Mouse (Mus musculus) liver, embryonic 11.5 days (tissue): ENCODE results near the gene Gm10837. TPM values are rescaled to one million over a fixed set of nuclear protein-coding genes. Genes with fewer than 3 reads are reported as not detected.

ENCODE experiments used
- ATAC-seq: fragments of 200-750 bp; cut with Nextera tagmentation; replicated peaks from 2 replicates; pipeline ENCODE4 v1.8.0; 2017; ENCODE audit warnings: moderate number of reproducible peaks, mild to moderate bottlenecking, moderate TSS enrichment, moderate library complexity; ENCODE audit not compliant: low FRiP score
- DNase-seq: peaks from one replicate; pipeline ENCODE4 v3.0.0-alpha.2; 2017; ENCODE audit warnings: low spot score
- H3K27ac ChIP-seq: fragments of 300-500 bp; sonication (generic); 2 replicates; pipeline ENCODE4 v1.5.1; 2014; ENCODE audit warnings: mild to moderate bottlenecking, low read depth, low read length, control low read depth
- H3K27me3 ChIP-seq: fragments of 300-500 bp; sonication (generic); replicated peaks from 2 replicates; pipeline ENCODE4 v1.6.1; 2014; ENCODE audit warnings: low read length, mixed read lengths; ENCODE audit not compliant: control insufficient read depth, insufficient read depth
- H3K36me3 ChIP-seq: fragments of 300-500 bp; sonication (generic); 2 replicates; pipeline ENCODE4 v1.6.1; 2014; ENCODE audit warnings: mild to moderate bottlenecking, low read length, moderate library complexity, mixed read lengths; ENCODE audit not compliant: control insufficient read depth, insufficient read depth
- H3K4me1 ChIP-seq: fragments of 300-500 bp; sonication (generic); replicated peaks from 2 replicates; pipeline ENCODE4 v1.6.1; 2014; ENCODE audit warnings: low read length, mixed read lengths; ENCODE audit not compliant: control insufficient read depth, insufficient read depth
- H3K4me2 ChIP-seq: fragments of 300-500 bp; sonication (generic); 2 replicates; pipeline ENCODE4 v1.6.1; 2014; ENCODE audit warnings: mild to moderate bottlenecking, control low read depth, moderate library complexity
- H3K4me3 ChIP-seq: fragments of 300-500 bp; sonication (generic); 2 replicates; pipeline ENCODE4 v1.5.1; 2014; ENCODE audit warnings: low read depth, low read length, control low read depth
- H3K9ac ChIP-seq: fragments of 300-500 bp; sonication (generic); 2 replicates; pipeline ENCODE4 v1.6.1; 2014; ENCODE audit warnings: low read depth, low read length, control low read depth
- H3K9me3 ChIP-seq: fragments of 300-500 bp; sonication (generic); 2 replicates; pipeline ENCODE4 v1.6.1; 2016; ENCODE audit warnings: low read length, inconsistent platforms, mixed read lengths; ENCODE audit not compliant: control insufficient read depth
- WGBS: fragments of 180-500 bp; shearing (Covaris S2); extraction: QIAGEN DNeasy Blood & Tissue Kit; methylation state at CpG from one replicate; pipeline ENCODE4 v1.1.7; 2014; 5-methylcytosine and 5-hydroxymethylcytosine counted together
- polyA plus RNA-seq: library from polyadenylated mRNA; unstranded; fragments of >200 nt; fragmentation: Nextera tagmentation; extraction: Ambion mirVana; gene quantifications from 2 replicates; pipeline ENCODE4 v1.2.1, GENCODE M21; 2014

Gm10837 gene
- polyA plus RNA-seq, 1 experiment from 2014 or later: not detected

GRCm38 (mm10) chr14:122487366-122487765 lies 3.0 kb upstream of the Gm10837 start:
- ATAC-seq (no peak), DNase-seq (no peak)
- Histone ChIP-seq H3K4me1 (0 out of 2 replicates have a peak, but pooled peaks cover 2% of the 10 kb centered on the region), H3K27ac (no peak overlapping the region), H3K9ac (no peak overlapping the region), H3K4me3 (no peak overlapping the region), H3K4me2 (no peak overlapping the region), H3K36me3 (no peaks in the 10 kb centered on the region), H3K9me3 (no peaks in the 10 kb centered on the region), H3K27me3 (peaks cover 83% of the 10 kb centered on the region)
- 10% methylated on average over 5 of the region's 5 CpGs for WGBS

DNA sequence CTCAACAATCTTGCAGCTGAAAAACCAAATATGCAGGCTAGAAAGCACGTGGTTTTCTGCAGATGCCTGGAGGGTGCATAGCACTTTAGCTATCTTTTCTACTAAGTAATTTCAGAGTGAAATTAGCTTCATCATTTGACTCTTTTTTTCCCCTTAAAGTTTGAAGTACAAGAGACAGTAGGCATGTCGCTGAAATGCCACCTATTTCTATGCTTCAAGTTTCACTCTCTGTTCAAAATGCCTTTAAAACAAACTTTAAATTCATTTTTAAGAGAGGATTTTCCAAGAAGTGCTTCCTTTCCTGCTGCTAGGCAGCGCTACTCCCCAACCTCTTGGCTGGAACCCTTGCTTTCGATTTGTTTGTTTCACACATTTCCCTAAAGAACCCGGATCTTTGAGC lies 1.3 kb upstream of the Gm10837 start:
- Histone ChIP-seq H3K4me2 (no peak overlapping the region), H3K4me3 (no peak overlapping the region), H3K9ac (no peak overlapping the region), H3K27me3 (peaks cover 80% of the 10 kb centered on the region), H3K4me1 (0 out of 2 replicates have a peak, but pooled peaks cover 2% of the 10 kb centered on the region), H3K27ac (no peak overlapping the region), H3K36me3 (no peaks in the 10 kb centered on the region), H3K9me3 (no peaks in the 10 kb centered on the region)
- ATAC-seq: no peak
- DNase-seq: no peak
- WGBS: 1% methylated on average over 5 of the region's 5 CpGs

DNA sequence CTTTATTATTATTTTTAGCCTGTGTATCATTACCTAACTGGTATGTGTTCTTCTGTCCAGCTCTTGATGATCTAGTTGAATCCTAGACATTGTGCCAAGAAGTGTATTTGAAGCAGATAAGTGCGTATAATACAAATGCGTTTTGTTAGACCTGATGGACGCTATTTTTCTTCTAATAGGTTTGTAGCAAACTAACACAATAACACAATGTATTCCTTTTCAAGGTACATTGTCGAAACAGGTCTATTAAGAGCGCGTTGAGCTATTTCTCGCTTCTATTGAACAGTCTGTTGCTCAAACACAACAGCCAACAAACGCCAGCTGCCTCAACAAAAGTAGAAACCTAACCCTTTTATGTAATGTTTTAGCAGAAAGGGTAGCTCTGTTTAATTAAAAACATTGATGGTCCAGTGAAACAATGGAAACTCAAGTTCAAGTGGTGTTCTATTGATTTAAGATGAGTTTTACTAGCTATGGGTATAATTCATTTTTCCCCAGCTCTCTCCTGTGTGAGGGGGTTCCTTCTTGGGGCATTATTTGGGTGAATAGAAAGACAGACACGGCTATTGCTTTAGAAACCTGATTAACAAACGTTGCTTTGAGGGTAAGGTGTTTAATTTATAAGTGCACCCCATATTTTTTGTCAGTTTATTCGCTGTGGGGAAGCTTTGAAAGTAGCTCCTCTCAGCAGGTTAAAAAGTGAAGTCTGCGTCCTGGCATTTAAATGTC lies 536 bp upstream of the Gm10837 start:
- 5% methylated on average over 12 of the region's 12 CpGs for WGBS
- Histone ChIP-seq H3K27ac (no peak overlapping the region), H3K36me3 (no peaks in the 10 kb centered on the region), H3K4me3 (no peak overlapping the region), H3K4me2 (no peak overlapping the region), H3K27me3 (peaks cover 72% of the 10 kb centered on the region), H3K9ac (no peak overlapping the region), H3K9me3 (no peaks in the 10 kb centered on the region), H3K4me1 (0 out of 2 replicates have a peak, but pooled peaks cover 2% of the 10 kb centered on the region)
- ATAC-seq: no peak
- DNase-seq: no peak

DNA sequence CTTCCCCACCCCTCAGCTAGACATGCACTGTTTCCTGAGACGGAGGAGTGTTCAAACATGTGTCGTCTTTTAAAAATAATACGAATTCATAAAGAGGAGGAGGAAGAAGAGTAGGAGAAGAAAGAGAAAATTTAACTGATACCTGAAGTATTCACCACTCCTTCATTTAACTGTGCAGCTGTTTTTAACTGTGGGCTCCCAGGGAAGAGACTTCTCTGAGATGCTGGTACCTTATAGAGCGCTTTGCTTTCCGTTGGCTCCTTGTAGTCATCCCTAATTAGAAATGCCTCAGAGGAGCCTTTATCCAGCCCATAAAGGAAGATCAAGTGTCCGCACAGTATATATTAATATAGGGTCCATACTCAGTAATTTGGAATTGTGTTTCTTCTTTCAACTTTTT lies 1.1 kb downstream of the Gm10837 start:
- DNase-seq (no peak), ATAC-seq (no peak)
- H3K27ac ChIP-seq: no peak overlapping the region
- 0 out of 2 replicates have a peak, but pooled peaks cover 2% of the 10 kb centered on the region for H3K4me1 ChIP-seq
- H3K4me3 ChIP-seq: no peak overlapping the region
- no peaks in the 10 kb centered on the region for H3K36me3 ChIP-seq
- H3K9ac ChIP-seq: no peak overlapping the region
- WGBS: 69% methylated on average over 6 of the region's 6 CpGs
- H3K9me3 ChIP-seq: no peaks in the 10 kb centered on the region
- H3K27me3 ChIP-seq: peaks cover 56% of the 10 kb centered on the region
- no peak overlapping the region for H3K4me2 ChIP-seq

GRCm38 (mm10) chr14:122492015-122492414 lies 1.6 kb downstream of the Gm10837 start:
- no peak overlapping the region for H3K9ac ChIP-seq
- H3K4me2 ChIP-seq: no peak overlapping the region
- H3K27me3 ChIP-seq: peaks cover 54% of the 10 kb centered on the region
- no peak for ATAC-seq
- H3K9me3 ChIP-seq: no peaks in the 10 kb centered on the region
- DNase-seq: no peak
- H3K4me3 ChIP-seq: no peak overlapping the region
- no peak overlapping the region for H3K27ac ChIP-seq
- WGBS: 62% methylated on average over 1 of the region's 1 CpGs
- no peaks in the 10 kb centered on the region for H3K36me3 ChIP-seq
- 0 out of 2 replicates have a peak, but pooled peaks cover 2% of the 10 kb centered on the region for H3K4me1 ChIP-seq

DNA sequence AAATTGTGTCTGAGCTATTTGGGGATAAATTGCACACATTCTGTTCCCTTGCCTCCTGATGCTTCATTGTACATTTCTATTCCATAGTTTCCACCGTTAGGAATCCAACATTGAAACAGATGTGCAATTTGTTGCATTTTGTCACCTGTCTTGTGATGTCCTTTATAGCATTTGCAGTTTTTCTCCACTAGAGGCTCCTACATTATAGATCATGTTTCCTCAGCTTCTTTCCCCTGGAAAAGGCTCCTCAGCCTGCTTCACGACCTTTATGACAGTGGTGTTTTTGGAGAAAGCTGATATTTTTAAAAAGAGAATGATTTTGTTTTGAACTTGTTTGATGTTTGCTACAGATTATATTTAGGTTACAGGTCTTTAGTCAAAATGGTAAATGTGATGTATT lies 18.7 kb downstream of the Gm10837 start:
- ATAC-seq (no peak), DNase-seq (no peak)
- H3K27me3 ChIP-seq: no peaks in the 10 kb centered on the region
- H3K36me3 ChIP-seq: no peaks in the 10 kb centered on the region
- no peaks in the 10 kb centered on the region for H3K4me1 ChIP-seq
- H3K4me2 ChIP-seq: no peak overlapping the region
- no peak overlapping the region for H3K9ac ChIP-seq
- no peak overlapping the region for H3K4me3 ChIP-seq
- H3K9me3 ChIP-seq: no peaks in the 10 kb centered on the region
- WGBS: 29% methylated on average over 2 of the region's 2 CpGs
- no peak overlapping the region for H3K27ac ChIP-seq

DNA sequence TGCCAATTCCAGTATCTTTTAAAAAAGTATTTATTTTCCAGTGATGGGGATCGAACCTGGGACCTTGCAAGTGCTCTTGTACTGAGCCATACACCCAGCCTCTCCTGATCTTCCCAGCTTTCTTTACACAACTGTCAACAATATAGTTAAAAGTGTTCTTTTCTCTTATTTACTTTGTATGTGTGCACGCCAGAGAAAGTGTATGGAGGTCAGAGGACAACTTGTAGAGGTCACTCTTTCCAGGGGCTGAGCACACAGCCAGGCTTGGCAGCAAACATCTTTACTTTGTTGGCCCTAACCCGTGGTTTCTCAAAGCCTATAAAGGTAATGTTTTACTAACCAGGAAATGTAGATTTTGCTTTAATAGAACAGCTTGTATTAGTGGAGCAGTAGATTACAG lies 21.1 kb downstream of the Gm10837 start:
- Histone ChIP-seq H3K36me3 (no peaks in the 10 kb centered on the region), H3K4me3 (no peak overlapping the region), H3K9me3 (no peaks in the 10 kb centered on the region), H3K4me1 (no peaks in the 10 kb centered on the region), H3K9ac (no peak overlapping the region), H3K27me3 (no peaks in the 10 kb centered on the region), H3K4me2 (no peak overlapping the region), H3K27ac (no peak overlapping the region)
- ATAC-seq (no peak), DNase-seq (no peak)
- 51% methylated on average over 3 of the region's 3 CpGs for WGBS

DNA sequence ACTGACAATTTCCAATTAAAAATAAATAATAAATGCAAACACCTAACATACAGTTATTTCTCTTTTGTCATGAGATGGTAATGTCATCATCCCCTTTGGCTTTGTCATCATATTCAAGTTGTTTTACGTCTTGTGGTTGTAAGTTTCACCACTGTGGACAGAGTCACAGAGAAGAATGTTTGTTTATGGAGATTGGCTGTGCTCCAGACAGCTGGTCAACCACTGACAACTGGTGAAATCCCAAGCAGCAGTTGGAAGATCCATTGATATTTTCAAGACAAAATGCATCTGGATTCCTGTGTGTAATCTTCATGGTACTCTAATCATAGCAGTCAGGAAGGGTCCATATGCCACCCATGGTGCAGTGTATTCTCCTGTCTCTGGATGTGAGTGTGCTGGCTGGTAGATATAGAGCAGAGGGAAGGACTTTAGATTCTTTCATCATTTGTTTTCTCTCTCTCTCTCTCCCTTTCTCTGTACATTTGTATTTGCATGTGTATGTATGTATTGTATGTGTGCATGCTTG lies 23.2 kb downstream of the Gm10837 start:
- H3K4me3 ChIP-seq: no peak overlapping the region
- no peaks in the 10 kb centered on the region for H3K9me3 ChIP-seq
- H3K4me2 ChIP-seq: no peak overlapping the region
- DNase-seq (no peak), ATAC-seq (no peak)
- H3K4me1 ChIP-seq: no peaks in the 10 kb centered on the region
- no peak overlapping the region for H3K9ac ChIP-seq
- no peaks in the 10 kb centered on the region for H3K36me3 ChIP-seq
- WGBS: 55% methylated on average over 1 of the region's 1 CpGs
- no peaks in the 10 kb centered on the region for H3K27me3 ChIP-seq
- H3K27ac ChIP-seq: no peak overlapping the region

DNA sequence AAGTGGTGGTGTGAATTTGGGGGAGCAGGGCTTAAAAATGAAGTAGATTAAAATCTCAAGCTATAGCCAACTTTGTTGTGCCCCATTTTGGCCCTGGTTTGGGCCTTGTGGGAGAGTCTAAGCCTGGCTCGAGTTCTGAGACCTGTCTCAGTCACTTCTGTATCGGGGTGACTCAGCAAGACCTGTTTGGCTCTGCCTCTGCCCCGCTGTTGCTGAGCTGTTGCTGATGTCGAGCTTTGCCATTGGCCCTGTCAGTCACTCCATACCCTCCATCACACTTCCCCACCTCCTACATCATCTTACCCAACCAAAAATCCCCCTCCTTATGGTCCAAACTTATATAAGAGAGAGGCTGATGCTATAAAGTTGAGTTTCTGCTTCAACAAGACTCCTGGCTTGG lies 38.1 kb downstream of the Gm10837 start:
- DNase-seq (no peak), ATAC-seq (no peak)
- Histone ChIP-seq H3K9me3 (no peaks in the 10 kb centered on the region), H3K36me3 (no peaks in the 10 kb centered on the region), H3K4me3 (no peak overlapping the region), H3K27ac (no peak overlapping the region), H3K9ac (no peak overlapping the region), H3K27me3 (no peaks in the 10 kb centered on the region), H3K4me1 (no peaks in the 10 kb centered on the region), H3K4me2 (no peak overlapping the region)
- 83% methylated on average over 4 of the region's 4 CpGs for WGBS
